Mouse (Mus musculus) stomach, postnatal 0 days (tissue): ENCODE measurements around the gene Gstp1.

Source experiments
- CTCF ChIP-seq: IDR thresholded peaks from 2 replicates; pipeline ENCODE4 v1.5.1; 2016; ENCODE audit warnings: antibody characterized with exemption, low read depth, mild to moderate bottlenecking, moderate library complexity
- EP300 ChIP-seq: optimal IDR thresholded peaks from 2 replicates; pipeline ENCODE3; 2016; ENCODE audit warnings: antibody characterized with exemption

- no peak for TF ChIP-seq CTCF
- TF ChIP-seq EP300 = no peak
Observed at GRCm38 (mm10) chr19:4055947-4056693, 18.3 kb upstream of the Gstp1 start.
